Mouse (Mus musculus) embryonic fibroblast, embryonic 13.5 days (primary cell): ENCODE data around the gene Plxnb3.
"Not testable (repeated sequence)": the region's sequence is repeated elsewhere in the genome, so short reads cannot be mapped to it uniquely, and the experiment has no call there.

Source experiments
- CTCF ChIP-seq: IDR thresholded peaks from 2 replicates; pipeline ENCODE4 v1.5.1; 2011; ENCODE audit warnings: mild to moderate bottlenecking, control low read depth, low read length, moderate library complexity, borderline replicate concordance; ENCODE audit not compliant: insufficient read depth
- POLR2A ChIP-seq: IDR thresholded peaks from 2 replicates; pipeline ENCODE4 v1.6.1; 2011; ENCODE audit warnings: low read depth, mild to moderate bottlenecking, control low read depth, low read length, moderate library complexity

DNA sequence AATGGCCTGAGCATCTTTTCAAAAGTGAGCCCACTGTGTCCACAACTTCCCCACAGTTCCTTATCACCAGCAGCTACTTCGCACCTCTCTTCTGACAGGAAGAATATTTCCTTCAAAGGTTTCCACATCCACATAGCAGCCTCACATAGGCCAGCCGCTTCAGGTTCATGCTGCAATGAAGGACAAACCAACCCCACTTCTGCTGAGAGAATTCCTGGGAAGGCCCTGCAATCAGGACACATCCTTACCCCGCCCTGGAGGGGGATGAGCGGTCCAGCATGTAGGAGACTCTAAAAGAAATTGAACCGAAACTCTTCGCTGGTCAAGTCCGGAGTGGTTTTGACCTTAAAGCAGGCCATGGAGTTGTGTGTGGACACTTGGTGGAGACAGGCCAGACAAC lies 17.0 kb upstream of the Plxnb3 start:
- not testable (repeated sequence) for TF ChIP-seq CTCF, POLR2A
